Mouse (Mus musculus): Measurements from ENCODE around the gene Klf13.

The Klf13 gene

DNA sequence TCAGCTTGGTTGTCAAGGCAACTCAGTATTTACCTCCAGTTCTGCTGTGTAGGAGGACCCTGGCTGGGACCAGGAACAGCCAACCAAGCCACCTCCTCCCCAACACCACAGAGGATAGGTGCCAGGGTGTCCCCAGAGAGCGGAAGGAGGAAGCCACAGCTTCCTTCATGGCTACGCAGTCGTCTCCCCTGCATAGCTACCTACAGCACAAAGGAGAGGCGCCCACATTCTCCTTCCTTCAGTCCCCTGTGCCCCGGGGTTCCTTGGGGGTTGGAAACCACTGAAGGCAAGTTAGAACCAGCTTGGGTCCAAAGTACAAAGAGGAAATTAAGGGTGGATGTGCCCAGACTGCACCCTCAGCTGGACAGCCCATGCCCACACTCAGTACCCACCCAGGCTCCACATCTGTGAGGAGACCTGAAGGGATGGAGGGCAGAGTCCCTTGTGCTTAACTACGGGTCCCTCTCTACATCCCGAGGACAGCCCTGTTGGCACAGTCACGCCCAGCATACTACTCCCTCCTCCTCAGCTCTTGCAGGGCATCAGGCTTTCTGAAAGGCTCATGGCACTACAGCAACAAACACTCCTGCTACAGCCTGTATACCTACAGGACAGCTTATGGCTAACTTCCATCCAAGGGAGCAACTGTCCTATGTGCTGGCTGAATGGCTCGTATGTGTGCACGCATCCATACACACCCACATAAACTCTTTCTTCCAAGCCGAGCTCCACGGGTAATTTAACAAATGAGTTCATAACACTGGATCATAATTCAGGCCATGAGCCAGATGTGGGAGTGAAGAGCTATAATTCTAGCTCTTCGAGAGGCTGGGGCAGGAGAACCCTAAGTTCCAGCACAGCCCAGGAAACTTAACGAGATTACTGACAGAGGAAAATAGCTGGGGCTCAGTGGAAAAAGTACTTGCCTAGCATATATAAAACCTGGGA lies 13.0 kb downstream of the Klf13 start:
- DNase-seq (ENCODE audit: low spot score) = no peak

DNA sequence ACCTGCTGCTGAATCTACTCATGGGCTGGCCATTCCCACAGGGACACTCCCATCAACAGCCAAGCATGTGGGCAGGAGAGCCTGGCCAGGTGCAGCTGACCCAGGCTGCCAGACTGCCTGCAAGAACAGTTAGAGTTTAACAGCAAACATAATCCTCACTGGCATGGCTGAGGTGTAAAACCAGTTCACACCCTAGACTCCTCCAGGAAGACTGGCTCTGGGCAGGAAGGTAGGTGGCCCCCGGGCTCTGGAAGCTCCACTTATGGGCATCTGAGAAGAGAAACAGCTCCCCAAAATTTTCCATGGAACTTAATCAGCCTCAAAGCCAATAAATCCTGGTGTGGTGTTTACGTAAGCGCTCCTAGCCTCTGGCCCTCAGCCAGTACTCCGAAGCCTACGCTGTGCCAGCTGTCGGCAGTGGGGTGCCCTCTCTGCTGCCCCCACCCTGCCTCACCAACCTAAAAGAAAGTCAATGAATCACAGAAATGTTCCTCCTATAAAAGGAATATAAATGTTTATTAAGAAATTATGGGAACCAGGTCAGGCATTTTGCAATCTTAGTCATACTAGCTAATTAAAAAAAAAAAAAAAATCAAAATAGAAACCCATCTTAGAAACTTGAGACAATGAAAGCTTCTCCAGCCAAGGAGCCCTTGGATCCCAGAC lies 13.8 kb downstream of the Klf13 start:
- DNase-seq (ENCODE audit: low spot score) = no peak

DNA sequence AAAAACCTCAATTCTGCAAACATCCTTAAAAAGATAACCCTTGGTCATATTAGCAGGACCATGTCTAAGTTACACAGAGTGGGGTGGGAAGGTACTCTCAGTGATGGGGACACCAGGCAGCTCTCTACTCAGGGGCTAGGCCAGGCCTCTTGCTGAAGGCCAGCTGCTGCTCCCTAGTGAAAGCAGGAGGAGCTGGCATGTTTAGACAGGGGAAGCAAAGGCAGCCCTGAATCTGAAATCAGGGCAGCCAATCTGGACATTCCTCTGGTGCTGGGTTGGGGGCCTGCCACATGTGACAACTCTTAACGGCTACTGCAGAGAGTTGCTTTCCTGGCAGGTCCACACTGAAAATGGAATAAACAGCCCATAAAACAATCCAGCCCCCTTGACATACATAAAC lies 14.6 kb downstream of the Klf13 start:
- no peak for DNase-seq (ENCODE audit: low spot score)

DNA sequence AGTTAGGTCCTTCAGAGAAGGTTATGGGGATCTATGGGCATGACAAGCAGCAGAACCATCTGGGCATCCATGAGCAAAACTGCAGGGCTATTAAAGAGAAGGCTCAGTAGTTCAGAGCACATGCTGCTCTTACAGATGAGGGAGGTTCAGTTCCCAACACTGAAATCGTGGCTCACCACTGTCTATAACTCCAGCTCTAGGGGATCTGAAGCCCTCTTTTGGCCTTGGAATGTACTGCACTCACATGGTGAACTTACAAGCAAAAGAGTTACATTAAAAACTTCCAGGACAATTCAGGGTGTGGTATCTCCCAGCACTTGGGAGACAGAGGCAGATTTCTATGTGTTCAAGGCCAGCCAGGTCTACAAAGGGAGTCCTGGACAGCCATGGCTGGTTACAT lies 15.7 kb downstream of the Klf13 start:
- no peak for DNase-seq (ENCODE audit: low spot score)

DNA sequence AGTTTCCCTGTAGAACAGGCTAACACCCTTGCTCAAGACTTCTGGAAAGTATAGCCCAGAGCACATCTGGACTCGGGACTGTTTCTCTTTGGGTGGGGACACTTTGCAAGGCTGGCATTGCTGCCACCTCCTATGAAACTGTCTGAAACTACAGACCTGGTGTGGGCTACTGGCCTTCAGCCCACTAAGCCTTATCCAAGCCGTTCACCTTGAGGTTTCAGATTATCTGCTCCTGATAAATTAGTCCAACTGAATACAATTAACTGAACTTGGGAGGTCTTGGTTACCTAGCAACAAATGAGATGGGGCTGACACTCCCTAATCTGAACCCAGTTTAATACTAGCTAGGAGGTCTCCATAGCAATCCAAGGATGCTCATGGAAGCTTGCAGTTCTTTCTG lies 16.1 kb downstream of the Klf13 start:
- DNase-seq (ENCODE audit: low spot score) = no peak

DNA sequence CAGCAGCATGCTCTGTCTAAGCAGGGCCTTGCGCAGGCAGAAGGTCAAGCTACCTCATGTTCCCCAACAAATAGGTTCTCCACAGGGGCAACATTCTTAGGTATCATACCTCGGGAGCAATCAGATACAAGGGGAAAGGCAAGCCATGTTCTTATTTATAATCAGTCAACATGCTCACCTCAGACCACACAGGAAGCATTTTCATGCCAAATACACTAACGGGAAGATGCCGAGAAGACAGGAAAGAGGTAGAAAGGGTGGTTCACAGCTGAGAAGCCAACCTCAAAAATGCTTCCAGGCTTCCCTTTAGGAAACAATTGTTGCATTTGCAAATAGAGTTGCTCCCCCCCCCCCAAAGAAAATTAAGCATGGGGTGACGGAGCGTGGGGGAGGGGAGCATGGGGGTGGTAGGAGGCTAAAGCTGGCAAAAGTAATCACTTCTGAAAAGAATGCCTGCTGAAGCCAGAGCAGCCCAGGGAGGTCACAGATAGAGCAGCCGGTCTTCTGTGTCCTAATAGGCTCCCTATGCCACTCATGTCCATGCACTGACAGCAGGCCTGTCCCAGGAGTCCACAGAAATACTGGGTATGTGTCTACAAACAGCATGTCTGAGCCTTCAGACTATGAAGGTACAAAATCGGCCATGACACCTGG lies 16.7 kb downstream of the Klf13 start:
- no peak for DNase-seq (ENCODE audit: low spot score)

DNA sequence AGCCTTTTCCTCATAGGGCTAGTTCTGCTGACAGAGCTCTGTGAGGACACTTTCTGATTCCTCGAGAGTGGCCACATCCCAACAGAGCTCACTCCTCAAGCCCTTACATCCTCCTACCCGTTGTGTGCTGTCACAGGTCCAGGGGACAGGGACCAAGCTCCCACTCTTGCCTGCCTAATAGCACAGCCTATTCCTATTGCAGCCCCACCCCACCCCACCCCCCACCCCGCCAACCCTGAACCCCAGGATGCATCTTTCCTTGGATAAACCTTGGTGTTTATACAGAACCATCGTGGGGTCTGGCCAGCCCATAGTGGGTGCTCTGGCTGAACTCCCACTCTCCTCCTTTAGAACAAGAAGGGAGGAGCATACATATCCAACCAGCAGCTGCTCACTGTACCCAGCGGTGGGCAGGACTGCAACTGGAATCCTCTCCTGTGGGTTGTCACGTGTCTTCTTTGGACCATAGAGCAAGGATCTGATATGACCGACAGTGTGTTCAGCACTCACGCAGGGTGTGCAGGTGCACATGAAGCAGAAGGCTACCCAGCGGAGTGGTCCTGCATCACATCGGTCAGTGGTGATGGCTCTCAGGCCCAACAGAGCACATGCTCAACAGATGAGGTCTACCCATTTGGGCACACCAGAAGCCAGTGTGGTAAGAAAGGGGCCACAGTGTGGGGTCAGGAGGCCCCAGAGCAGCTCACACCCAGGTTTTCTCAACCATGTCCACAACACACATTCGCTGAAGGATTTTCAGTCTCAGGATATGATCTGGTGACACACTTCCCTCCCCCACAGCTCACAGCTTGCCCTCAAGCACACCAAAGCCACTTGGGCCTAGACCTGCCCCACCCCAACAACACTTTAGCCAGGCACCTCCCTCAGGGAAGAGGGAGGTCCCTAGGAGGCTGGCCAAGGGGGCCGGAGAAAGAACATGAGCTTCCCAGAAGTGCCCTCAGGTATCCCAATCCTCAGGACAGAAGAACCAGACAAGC lies 19.6 kb downstream of the Klf13 start:
- no peak for DNase-seq (ENCODE audit: low spot score)

DNA sequence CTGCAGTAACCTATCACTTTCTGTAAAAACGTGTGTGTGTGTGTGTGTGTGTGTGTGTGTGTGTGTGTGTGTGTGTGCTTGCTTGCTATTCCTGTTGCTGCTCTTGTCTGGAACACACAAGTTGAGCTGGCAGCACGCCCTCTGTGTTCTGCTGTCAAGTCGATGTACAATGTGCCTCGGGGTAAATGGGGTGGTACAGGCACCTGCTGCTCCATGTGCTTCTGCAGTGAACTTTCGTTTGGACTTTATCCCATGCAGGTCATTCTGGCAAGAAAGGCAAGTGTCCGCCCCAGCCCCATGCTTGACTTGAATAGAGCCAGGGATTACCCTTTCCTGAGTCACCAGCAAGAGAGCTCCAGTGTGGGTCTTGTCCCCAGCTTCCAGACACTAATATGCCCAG lies 21.0 kb downstream of the Klf13 start:
- no peak for DNase-seq (ENCODE audit: low spot score)

DNA sequence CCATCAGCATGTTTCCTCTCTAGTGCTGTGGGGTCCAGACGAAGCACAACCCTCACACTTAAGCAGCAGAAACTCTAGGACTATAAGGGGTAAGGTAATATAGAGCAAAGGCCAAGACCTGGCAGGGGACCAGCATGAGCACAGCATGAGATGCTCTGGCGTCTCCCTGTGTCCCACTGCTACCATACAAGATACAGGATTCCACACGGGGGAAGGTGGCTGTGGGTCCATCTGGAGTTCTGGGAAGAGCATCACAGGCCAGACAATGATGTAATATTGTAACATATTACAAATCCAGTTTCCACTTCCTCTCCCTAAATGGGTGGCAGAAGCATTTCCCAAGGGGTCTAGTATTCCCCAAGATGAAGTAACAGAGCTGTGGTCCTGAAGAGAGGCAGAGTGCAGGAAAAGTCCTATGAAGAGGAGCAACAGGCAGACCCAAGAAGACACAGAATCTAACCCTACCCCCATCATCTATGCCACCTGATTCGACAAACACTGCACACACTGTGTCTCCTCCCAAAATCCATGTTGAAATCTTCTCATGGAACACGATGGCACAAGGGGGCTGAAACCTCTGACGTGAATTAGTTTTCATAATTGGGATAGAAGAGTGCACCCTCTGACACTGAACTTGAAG lies 22.3 kb downstream of the Klf13 start, which contains the start of gene E030018B13Rik:
Gene E030018B13Rik (plus strand): TSS at position 590 of the 640 bp plus-strand sequence.
- DNase-seq (ENCODE audit: low spot score) = no peak

DNA sequence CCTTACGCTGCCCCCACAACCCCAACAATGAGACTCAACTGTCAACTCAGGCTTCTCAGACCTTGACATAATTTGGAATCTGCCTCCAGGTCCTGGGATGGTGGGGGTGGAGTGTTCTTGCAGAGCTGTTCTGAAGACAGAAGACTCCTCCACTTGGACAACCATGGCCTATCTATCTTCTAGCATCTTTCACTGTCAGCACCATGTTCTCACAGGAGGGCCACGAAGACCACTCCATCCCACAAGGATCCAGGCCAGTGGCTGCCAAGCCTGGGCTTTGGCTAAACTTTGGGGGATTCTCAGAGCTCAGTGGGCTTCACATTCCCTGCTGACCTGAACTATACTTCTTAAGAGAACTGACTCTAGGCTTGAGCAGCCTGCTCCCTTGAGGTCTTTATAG lies 23.8 kb downstream of the Klf13 start:
- no peak for DNase-seq (ENCODE audit: low spot score)

DNA sequence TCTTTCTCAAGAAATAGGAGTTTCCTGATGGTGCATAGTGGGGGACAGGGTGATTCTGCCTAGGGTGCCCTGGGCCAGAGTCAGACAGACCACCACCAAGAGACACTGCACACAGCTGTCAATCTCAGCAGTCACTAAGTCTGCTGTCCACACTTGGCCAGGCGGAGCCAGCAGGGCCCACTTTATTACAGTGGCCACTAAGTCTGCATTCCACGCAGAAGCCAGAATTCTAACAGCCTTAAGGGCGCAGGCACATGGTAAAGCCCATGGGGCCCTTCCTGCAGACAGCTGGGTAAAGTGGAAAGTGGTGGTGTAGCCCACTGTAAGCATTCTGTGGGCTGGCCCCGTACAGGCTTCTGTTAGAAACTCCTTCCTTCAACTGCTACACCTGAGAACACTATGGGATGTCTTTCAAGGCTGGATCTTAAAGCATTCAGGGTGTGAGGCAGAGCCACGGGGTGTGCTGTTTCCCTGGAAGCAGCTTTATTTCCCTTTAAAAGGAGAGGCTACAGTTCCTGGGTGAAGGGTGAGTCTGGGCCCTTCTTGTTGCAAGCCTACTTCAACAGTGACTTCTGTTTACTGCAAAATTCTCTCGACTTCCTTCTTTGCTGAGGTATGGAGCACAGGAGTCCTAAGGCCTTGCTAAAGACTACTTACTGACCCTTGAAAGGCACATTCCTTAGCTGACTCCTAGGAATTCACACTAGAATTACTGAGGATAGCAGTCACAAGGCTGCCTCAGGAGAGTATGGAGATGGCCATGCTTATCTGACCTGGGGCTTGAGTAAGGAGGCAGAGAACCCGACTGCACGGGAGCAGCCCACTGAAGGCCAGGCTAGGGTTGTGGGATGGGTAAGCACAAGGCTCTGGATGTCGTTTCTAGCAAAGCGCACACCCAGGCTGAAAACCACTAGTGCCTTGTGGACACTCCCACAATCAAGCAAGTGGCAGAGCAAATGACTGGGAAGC lies 24.7 kb downstream of the Klf13 start:
- no peak for DNase-seq (ENCODE audit: low spot score)

DNA sequence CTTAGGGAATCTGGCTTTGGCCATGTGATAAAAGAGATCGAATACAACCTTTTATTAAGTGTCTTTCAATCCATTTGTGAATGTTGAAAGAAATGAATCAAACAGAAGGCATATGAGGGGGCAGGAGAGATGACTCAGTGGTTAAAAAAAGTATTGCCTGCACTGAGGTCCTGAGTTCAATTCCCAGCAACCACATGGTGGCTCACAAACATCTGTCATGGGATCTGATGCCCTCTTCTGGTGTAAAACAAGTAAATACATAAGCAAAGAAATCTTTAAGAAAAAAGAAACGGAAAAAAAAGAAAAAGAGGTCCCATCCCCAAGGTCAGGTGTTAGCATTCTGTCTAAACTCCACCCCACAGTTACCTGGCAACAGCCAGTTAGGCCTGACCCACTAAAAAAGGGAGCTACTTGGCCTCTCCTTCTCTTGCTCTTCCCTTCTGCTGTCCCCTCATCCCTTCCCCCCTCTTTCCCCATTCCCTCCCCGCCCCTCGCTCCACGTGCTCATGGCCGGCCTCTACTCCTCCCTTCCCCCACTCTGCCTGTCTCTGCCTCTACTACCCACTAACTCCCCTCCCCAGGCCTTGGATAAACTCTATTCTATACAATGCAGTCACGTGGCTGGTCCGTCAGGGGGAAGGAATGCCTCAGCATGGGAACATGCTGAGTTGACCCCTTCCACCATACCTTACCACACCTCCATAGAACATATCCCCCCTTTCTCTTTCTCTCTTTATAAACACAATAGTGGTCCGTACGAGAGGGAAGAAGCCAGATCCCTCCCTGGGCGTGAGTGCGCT lies 25.6 kb downstream of the Klf13 start:
- no peak for DNase-seq (ENCODE audit: low spot score)

DNA sequence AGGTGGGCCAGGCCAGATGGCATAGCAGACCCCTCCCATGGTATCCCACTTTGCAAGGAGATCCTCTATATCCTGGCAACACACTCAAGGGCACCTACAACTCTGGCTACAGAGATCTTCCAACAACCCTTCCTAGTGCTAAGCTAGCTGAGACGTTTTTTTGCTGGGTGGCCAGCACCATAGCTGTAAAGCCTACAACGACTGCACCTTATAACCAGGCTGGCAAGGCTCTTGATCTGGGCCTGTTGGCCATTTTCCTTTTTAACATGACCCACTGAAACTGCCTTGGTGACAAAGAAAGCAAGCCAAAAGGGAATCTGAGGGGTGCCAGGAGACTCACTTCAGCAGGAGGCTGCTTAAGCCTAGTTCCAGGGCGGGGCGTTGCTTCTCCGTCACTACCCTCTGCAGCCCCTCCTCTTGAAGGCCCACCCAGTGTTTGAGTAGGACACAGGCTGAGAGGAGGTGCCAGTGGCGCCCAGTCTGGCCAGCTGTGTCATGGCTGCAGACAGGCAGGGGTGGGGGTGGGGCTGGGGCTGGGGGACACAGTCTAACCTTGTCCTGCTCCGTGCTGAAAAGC lies 26.4 kb downstream of the Klf13 start:
- peak; percentile 42 for DNase-seq (ENCODE audit: low spot score)

DNA sequence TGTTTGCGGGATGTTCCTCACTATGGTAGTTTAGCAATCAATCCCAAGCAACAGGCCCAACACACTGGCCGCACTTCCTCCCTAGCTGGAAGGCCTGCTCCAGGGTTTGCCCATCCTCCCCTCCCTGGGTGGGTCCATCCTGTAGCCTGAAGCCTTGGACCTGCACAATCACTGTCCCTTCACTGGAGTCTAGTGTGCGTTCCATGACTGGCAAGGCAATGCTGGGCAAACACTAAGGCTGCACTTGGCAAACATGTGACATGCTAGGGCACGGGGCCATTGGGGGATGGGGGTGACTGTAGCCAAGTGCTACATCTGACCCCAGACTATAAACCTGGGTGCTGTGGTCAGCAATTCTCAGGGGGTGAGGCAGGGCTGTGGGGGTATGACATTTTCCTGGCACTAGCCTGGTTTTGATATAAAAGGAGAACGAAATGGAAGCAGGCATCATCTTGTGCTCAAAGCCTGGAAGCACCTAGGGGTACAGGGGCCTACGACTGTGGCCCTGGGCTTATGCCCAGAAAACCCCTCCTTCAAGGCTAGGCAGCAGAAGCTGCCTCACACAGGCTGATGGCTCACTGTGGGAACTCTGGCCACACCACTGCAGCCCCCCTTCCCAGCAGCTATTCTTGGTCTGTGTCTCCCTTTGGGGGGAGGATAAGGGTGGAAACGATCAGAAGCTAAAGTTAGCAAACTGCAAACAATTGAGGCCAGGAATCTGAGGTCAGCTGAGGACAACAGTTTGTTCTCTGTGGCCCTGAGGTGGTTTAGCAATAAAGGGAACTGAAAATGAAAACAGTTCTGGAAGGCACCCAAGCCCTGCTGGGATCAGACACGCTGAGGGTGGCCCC lies 27.1 kb downstream of the Klf13 start:
- DNase-seq (ENCODE audit: low spot score) = no peak

DNA sequence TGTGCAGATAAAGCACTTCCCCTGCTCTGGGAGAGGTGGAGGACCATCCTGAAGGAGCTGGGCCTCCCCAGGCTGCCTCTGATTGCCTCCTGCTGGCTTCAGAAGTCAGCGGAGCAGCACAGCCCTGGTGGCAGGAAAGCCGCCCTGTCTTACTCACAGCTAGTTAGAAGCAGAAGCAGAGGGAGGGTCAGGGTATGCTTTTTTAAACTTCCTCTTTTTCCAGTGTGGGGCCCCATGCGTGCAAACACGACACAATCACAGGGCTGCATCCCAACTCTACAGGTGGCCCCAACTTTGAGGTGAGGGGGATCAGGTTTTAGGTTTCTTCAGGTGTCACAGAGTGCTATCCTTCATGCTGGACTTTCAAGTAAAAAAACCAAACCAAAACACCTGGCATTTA lies 27.8 kb downstream of the Klf13 start:
- no peak for DNase-seq (ENCODE audit: low spot score)

DNA sequence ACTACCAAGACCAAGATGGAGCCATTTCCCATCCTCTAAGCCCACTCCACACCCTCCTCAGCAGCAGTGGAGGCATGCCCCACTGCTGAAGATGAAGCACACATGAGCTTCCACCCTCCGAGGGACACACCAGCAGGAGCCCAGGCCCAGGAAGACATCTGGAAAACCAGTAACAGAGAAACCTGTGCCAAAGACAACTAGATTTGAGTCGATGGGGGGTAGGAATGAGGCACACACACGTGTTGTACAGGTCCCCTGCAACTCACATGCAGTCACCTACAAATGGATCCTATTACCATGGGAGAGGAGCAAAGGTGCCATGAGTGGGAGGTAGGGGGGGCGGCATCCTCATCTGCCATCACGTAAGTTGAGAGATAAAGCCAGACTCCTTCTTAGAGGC lies 28.5 kb downstream of the Klf13 start:
- DNase-seq (ENCODE audit: low spot score) = no peak

DNA sequence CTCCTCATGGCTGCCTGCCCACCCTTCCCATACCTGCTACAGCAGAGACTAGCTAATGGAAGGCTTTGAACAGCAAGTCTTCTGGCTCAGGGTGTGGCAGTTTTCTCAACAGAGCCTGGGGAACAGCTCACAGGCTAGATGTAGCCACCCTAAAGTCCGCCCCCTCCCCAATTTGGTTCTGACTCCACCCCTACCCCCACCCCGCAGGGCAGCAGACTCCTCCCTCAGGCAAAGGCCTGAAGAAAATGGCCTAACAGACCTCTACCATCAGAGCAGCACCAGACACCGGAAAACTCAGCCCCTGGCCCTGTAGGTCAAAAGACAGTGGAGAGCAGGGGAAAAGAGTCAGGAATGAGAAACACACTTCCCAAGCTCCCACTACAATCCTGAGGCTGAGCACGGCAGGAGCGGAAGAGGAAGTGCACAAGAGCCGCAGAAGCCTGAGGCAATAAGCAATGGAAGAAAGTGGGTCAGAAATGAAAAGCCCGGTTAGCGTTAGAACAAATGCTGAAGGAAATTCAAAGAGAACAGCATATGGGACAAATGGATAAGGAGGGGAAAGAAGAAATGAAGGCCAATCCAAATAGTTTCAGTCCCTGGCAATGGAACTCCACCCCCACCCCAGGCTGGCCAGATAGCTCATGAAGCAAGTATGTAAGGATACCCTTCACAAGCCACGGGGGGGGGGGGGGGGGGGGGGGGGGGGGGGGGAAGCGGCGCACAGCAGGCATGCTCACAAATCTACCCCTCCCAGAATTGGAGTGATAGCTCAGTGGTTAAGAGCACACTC lies 30.0 kb downstream of the Klf13 start:
- no peak for DNase-seq (ENCODE audit: low spot score)

Measured in embryo, embryonic 10.5 days (tissue).